In genomic region chr1:39754224-39754957, GRCm38 (mm10) we compare ENCODE assay signal across 12 mouse cellular contexts. TPM values are rescaled to one million over a fixed set of nuclear protein-coding genes. Genes with fewer than 3 reads are reported as not detected.
A peak's percentile ranks its signal among the peaks of the same experiment; 100 is the strongest.
DNase-seq lines count a peak whose midpoint lies in the region; ATAC-seq and TF ChIP-seq lines count a peak whose summit lies in the region.
"Had no signal": no experiment of that assay in that cellular context is flagged by ENCODE, and none has a peak within 500 bp of the region (broad histone marks: within the 10 kb centered on the region; RNA-seq: fewer than 3 reads in every experiment).

No protein-coding gene starts in this region.

- no peak overlapping the region for H3K27ac ChIP-seq in MEL (ENCODE audit: control insufficient read depth, low read depth, low read length)
- peak overlapping the region; percentile 54 to 59 for H3K27ac ChIP-seq in heart, embryonic 14.5 days (replicated peaks in 1 of 2; ENCODE audit: control insufficient read depth in 1 of 2, insufficient read depth in 1 of 2, low read depth in 2 of 2, low read length in 2 of 2)
- H3K27ac ChIP-seq in lung, postnatal 0 days (ENCODE audit: low read length), result peak overlapping the region; percentile 32; the same call in 1 of the 2 replicates
- no peak overlapping the region for H3K27ac ChIP-seq in forebrain, embryonic 14.5 days (ENCODE audit: low read depth, low read length)
- H3K27ac ChIP-seq: hindbrain, embryonic 12.5 days had no signal

- WGBS in heart, embryonic 14.5 days, result 25% methylated on average over 13 of the region's 13 CpGs
- WGBS in lung, postnatal 0 days, result 37% methylated on average over 13 of the region's 13 CpGs
- WGBS in forebrain, embryonic 14.5 days, result 87% methylated on average over 13 of the region's 13 CpGs

- no peak overlapping the region for H3K9ac ChIP-seq in MEL (ENCODE audit: control insufficient read depth, low read depth, low read length, poor library complexity, severe bottlenecking)
- H3K9ac ChIP-seq in heart, embryonic 14.5 days (ENCODE audit: low read length), result no peak overlapping the region
- no peak overlapping the region for H3K9ac ChIP-seq in lung, postnatal 0 days (replicated peaks; ENCODE audit: low read depth)
- no peak overlapping the region for H3K9ac ChIP-seq in forebrain, embryonic 14.5 days (ENCODE audit: low read length)
- H3K9ac ChIP-seq: hindbrain, embryonic 12.5 days had no signal

- DNase-seq in heart, adult 11 months, result peak; percentile 98
- no peak for DNase-seq in heart, adult 8-10 months (ENCODE audit: low spot score)
- peak; percentile 4 for DNase-seq in MEL (ENCODE audit: low read depth, low spot score)
- DNase-seq in lung, postnatal 0 days (ENCODE audit: low spot score), result peak; percentile 88
- DNase-seq in thymus, postnatal 10 days (ENCODE audit: low spot score in 2 of 2), result no peak
- no peak for DNase-seq in urinary bladder, postnatal 14 days (ENCODE audit: low spot score)
- DNase-seq in forebrain, embryonic 14.5 days (ENCODE audit: low spot score), result no peak
- DNase-seq: layer of hippocampus, postnatal 36 days had no signal

- H3K79me2 ChIP-seq in MEL (ENCODE audit: control insufficient read depth, insufficient read depth, low read length, poor library complexity), result no peaks in the 10 kb centered on the region

- no peaks in the 10 kb centered on the region for H3K36me3 ChIP-seq in MEL (ENCODE audit: control insufficient read depth in 1 of 2, insufficient read depth in 2 of 2, low read length in 2 of 2)
- H3K36me3 ChIP-seq in heart, embryonic 14.5 days (ENCODE audit: control insufficient read depth, insufficient read depth, low read length), result no peaks in the 10 kb centered on the region
- H3K36me3 ChIP-seq in lung, postnatal 0 days (ENCODE audit: insufficient read depth, low read length), result no peaks in the 10 kb centered on the region
- no peaks in the 10 kb centered on the region for H3K36me3 ChIP-seq in forebrain, embryonic 14.5 days (ENCODE audit: control insufficient read depth, insufficient read depth, low read length)
- H3K36me3 ChIP-seq: hindbrain, embryonic 12.5 days had no signal

- 0 out of 2 replicates have a peak, but pooled peaks have one; percentile 13 for ATAC-seq in heart, embryonic 14.5 days (ENCODE audit: insufficient number of reproducible peaks, insufficient read depth, low FRiP score, low read depth)
- peak; percentile 85 for ATAC-seq in lung, postnatal 0 days
- ATAC-seq in forebrain, embryonic 14.5 days, result no peak

- no peak for TF ChIP-seq EP300 in MEL (IDR thresholded peaks at IDR 0.05; ENCODE audit: low read depth in 1 of 2, low read length in 2 of 2)
- peak; percentile 75 for TF ChIP-seq EP300 in lung, postnatal 0 days (IDR thresholded peaks at IDR 0.05)

- H3K4me2 ChIP-seq in heart, embryonic 14.5 days (ENCODE audit: low read length), result peak overlapping the region; percentile 30; the same call in 1 of the 2 replicates
- no peak overlapping the region for H3K4me2 ChIP-seq in lung, postnatal 0 days (replicated peaks; ENCODE audit: low read depth, low read length)
- H3K4me2 ChIP-seq in forebrain, embryonic 14.5 days (ENCODE audit: low read length), result no peak overlapping the region
- H3K4me2 ChIP-seq: hindbrain, embryonic 12.5 days had no signal

- no peak for TF ChIP-seq RAD21 in MEL (IDR thresholded peaks at IDR 0.05; ENCODE audit: low read depth, low read length)

- no peak overlapping the region for H3K4me3 ChIP-seq in MEL (ENCODE audit: control insufficient read depth in 1 of 2, insufficient read depth in 1 of 2, low read depth in 2 of 2, low read length in 2 of 2)
- no peak overlapping the region for H3K4me3 ChIP-seq in heart, embryonic 14.5 days (ENCODE audit: control insufficient read depth in 1 of 2, insufficient read depth in 1 of 2, low read depth in 1 of 2, low read length in 2 of 2)
- no peak overlapping the region for H3K4me3 ChIP-seq in lung, postnatal 0 days (ENCODE audit: low read depth, low read length)
- H3K4me3 ChIP-seq in forebrain, embryonic 14.5 days (ENCODE audit: low read depth, low read length), result no peak overlapping the region
- H3K4me3 ChIP-seq: hindbrain, embryonic 12.5 days had no signal

- H3K27me3 ChIP-seq in MEL (ENCODE audit: control insufficient read depth in 1 of 2, insufficient read depth in 2 of 2, low read length in 2 of 2), result no peaks in the 10 kb centered on the region
- no peaks in the 10 kb centered on the region for H3K27me3 ChIP-seq in heart, embryonic 14.5 days (ENCODE audit: control insufficient read depth, insufficient read depth, low read length)
- H3K27me3 ChIP-seq in lung, postnatal 0 days (replicated peaks; ENCODE audit: insufficient read depth, low read length), result no peaks in the 10 kb centered on the region
- no peaks in the 10 kb centered on the region for H3K27me3 ChIP-seq in forebrain, embryonic 14.5 days (replicated peaks; ENCODE audit: control insufficient read depth, insufficient read depth, low read length)
- H3K27me3 ChIP-seq: hindbrain, embryonic 12.5 days had no signal

- TF ChIP-seq POLR2A in MEL (IDR thresholded peaks at IDR 0.05; ENCODE audit: control insufficient read depth in 1 of 2, insufficient read depth in 1 of 2, low read depth in 1 of 2, low read length in 2 of 2, poor library complexity in 1 of 2), result no peak

- H3K9me3 ChIP-seq in MEL (replicated peaks; ENCODE audit: insufficient read depth, low read length), result no peaks in the 10 kb centered on the region
- H3K9me3 ChIP-seq in heart, embryonic 14.5 days (ENCODE audit: control insufficient read depth, low read length), result no peaks in the 10 kb centered on the region
- no peaks in the 10 kb centered on the region for H3K9me3 ChIP-seq in lung, postnatal 0 days (ENCODE audit: low read length)
- no peaks in the 10 kb centered on the region for H3K9me3 ChIP-seq in forebrain, embryonic 14.5 days (replicated peaks; ENCODE audit: control insufficient read depth, low read length)
- H3K9me3 ChIP-seq: hindbrain, embryonic 12.5 days had no signal

- no peaks in the 10 kb centered on the region for H3K4me1 ChIP-seq in MEL (ENCODE audit: control insufficient read depth in 1 of 2, insufficient read depth in 2 of 2, low read length in 2 of 2)
- peaks cover 25 to 26% of the 10 kb centered on the region in 2 experiments for H3K4me1 ChIP-seq in heart, embryonic 14.5 days (ENCODE audit: control insufficient read depth in 2 of 2, insufficient read depth in 2 of 2, low read length in 2 of 2)
- H3K4me1 ChIP-seq in lung, postnatal 0 days (ENCODE audit: insufficient read depth, low read depth, low read length), result no peaks in the 10 kb centered on the region
- no peaks in the 10 kb centered on the region for H3K4me1 ChIP-seq in forebrain, embryonic 14.5 days (ENCODE audit: control insufficient read depth, insufficient read depth, low read length)

- no peak for TF ChIP-seq CTCF in MEL (IDR thresholded peaks at IDR 0.05 in 2 of 3, conservative IDR thresholded peaks at IDR 0.05 in 1 of 3; ENCODE audit: control insufficient read depth in 1 of 3, insufficient read depth in 1 of 3, low read depth in 2 of 3, low read length in 3 of 3, poor library complexity in 1 of 3, severe bottlenecking in 1 of 3)
- TF ChIP-seq CTCF in lung, postnatal 0 days (IDR thresholded peaks at IDR 0.05), result no peak

TF ChIP-seq in MEL, 35 proteins besides CTCF, POLR2A, EP300 and RAD21:
- TF ChIP-seq MAZ (IDR thresholded peaks at IDR 0.05; ENCODE audit: low read depth, low read length), result no peak
- TF ChIP-seq POLR2AphosphoS2 (IDR thresholded peaks at IDR 0.05; ENCODE audit: low read length), result no peak
- TF ChIP-seq USF1 (IDR thresholded peaks at IDR 0.05; ENCODE audit: low read depth, low read length), result no peak
- no peak for TF ChIP-seq MAX (IDR thresholded peaks at IDR 0.05; ENCODE audit: low read length)
- TF ChIP-seq KAT2A (conservative IDR thresholded peaks at IDR 0.05; ENCODE audit: low read depth, low read length), result no peak
- no peak for TF ChIP-seq SIN3A (IDR thresholded peaks at IDR 0.05; ENCODE audit: low read length)
- TF ChIP-seq BHLHE40 (IDR thresholded peaks at IDR 0.05; ENCODE audit: borderline replicate concordance, low read depth, low read length), result no peak
- TF ChIP-seq E2F4 (IDR thresholded peaks at IDR 0.05; ENCODE audit: borderline replicate concordance, low read depth, low read length), result no peak
- TF ChIP-seq MAFK (IDR thresholded peaks at IDR 0.05; ENCODE audit: borderline replicate concordance, low read depth, low read length), result no peak
- no peak for TF ChIP-seq TCF12 (IDR thresholded peaks at IDR 0.05; ENCODE audit: low read depth, low read length)
- no peak for TF ChIP-seq NELFE (IDR thresholded peaks at IDR 0.05; ENCODE audit: low read depth, low read length)
- no peak for TF ChIP-seq ZMIZ1 (IDR thresholded peaks at IDR 0.05; ENCODE audit: low read depth, low read length)
- no peak for TF ChIP-seq RCOR1 (IDR thresholded peaks at IDR 0.05; ENCODE audit: low read depth, low read length)
- no peak for TF ChIP-seq CHD1 (IDR thresholded peaks at IDR 0.05; ENCODE audit: low read depth, low read length)
- no peak for TF ChIP-seq ETS1 (IDR thresholded peaks at IDR 0.05; ENCODE audit: low read depth, low read length)
- no peak for TF ChIP-seq ZKSCAN1 (IDR thresholded peaks at IDR 0.05; ENCODE audit: low read depth, low read length)
- no peak for TF ChIP-seq POLR2AphosphoS5 (IDR thresholded peaks at IDR 0.05; ENCODE audit: borderline replicate concordance, low read depth, low read length)
- no peak for TF ChIP-seq JUND (IDR thresholded peaks at IDR 0.05; ENCODE audit: low read depth, low read length)

RNA-seq across cellular contexts. Expression of gene Rfx8, which starts 33.6 kb away (rescaled TPM):
- total RNA-seq in heart, adult 8-10 months (2022), result under 1 TPM; 0.16 to 0.23 (median 0.19) TPM
- total RNA-seq in MEL (2012; rRNA removed), result not detected in 2 replicates
- polyA plus RNA-seq in MEL (2012; ENCODE audit: insufficient read depth in 1 of 2, insufficient read length in 2 of 2, low read depth in 1 of 2, low replicate concordance in 2 of 2, missing spikeins in 1 of 2), result not detected
- 1.1 and 1.7 TPM in 2 replicates for polyA plus RNA-seq in heart, embryonic 14.5 days (2014; fragmentation: Nextera tagmentation; extraction: Ambion mirVana)
- 0.24 and 0.27 TPM in 2 replicates for polyA plus RNA-seq in lung, postnatal 0 days (2015; fragmentation: Nextera tagmentation; extraction: Ambion mirVana)
- polyA plus RNA-seq in forebrain, embryonic 14.5 days (2014; fragmentation: Nextera tagmentation; extraction: Ambion mirVana), result 0.19 and 0.32 TPM in 2 replicates

RNA-seq across cellular contexts. Expression of gene Gm3646, which starts 50.7 kb away (rescaled TPM):
- 10 to 100 TPM in 2 of 4 experiments, 1 to 10 TPM in 2; 7.6 to 12.8 (median 10.7) TPM for total RNA-seq in heart, adult 8-10 months (2022)
- total RNA-seq in MEL (2012; rRNA removed), result not detected in 2 replicates
- not detected for polyA plus RNA-seq in MEL (2012; ENCODE audit: insufficient read depth in 1 of 2, insufficient read length in 2 of 2, low read depth in 1 of 2, low replicate concordance in 2 of 2, missing spikeins in 1 of 2)
- polyA plus RNA-seq in heart, embryonic 14.5 days (2014; fragmentation: Nextera tagmentation; extraction: Ambion mirVana), result 3.6 and 5.6 TPM in 2 replicates
- not detected in 2 replicates for polyA plus RNA-seq in lung, postnatal 0 days (2015; fragmentation: Nextera tagmentation; extraction: Ambion mirVana)
- not detected in 2 replicates for polyA plus RNA-seq in forebrain, embryonic 14.5 days (2014; fragmentation: Nextera tagmentation; extraction: Ambion mirVana)
- total RNA-seq: layer of hippocampus, postnatal 36 days had no signal
- polyA plus RNA-seq: brain, embryonic 14.5 days; hindbrain, embryonic 12.5 days; spleen, adult 2 months had no signal

Comparison
In these comparisons a context has a peak if more than half of its experiments do, and no peak if none do; other contexts are left out.
1. DNase-seq: peak in heart, adult 11 months (single experiment), MEL (single experiment) and lung, postnatal 0 days (single experiment); none in heart, adult 8-10 months (single experiment), thymus, postnatal 10 days (0 of 2), urinary bladder, postnatal 14 days (single experiment) and forebrain, embryonic 14.5 days (single experiment).
2. H3K27ac ChIP-seq: peak in heart, embryonic 14.5 days (2 of 2) and lung, postnatal 0 days (single experiment); none in MEL (single experiment) and forebrain, embryonic 14.5 days (single experiment).